Mouse (Mus musculus) frontal cortex, adult 2 months (tissue): Measurements from ENCODE around the gene Ttc17. TPM values are rescaled to one million over a fixed set of nuclear protein-coding genes. Genes with fewer than 3 reads are reported as not detected.

ENCODE experiments used
- DNase-seq, 2 experiments: peaks; one replicate each; pipeline ENCODE4 v3.0.0; 2022; ENCODE audit warnings: low spot score in 1 of 2; ENCODE audit errors: extremely low spot score in 1 of 2
- polyA plus RNA-seq: library from polyadenylated mRNA; depleted of rRNA; stranded (reverse); fragments of >200 nt; gene quantifications from 2 replicates; pipeline ENCODE4 v1.2.3, GENCODE M21; 2012

The Ttc17 gene
- polyA plus RNA-seq, 1 experiment = 25.0 TPM

DNA sequence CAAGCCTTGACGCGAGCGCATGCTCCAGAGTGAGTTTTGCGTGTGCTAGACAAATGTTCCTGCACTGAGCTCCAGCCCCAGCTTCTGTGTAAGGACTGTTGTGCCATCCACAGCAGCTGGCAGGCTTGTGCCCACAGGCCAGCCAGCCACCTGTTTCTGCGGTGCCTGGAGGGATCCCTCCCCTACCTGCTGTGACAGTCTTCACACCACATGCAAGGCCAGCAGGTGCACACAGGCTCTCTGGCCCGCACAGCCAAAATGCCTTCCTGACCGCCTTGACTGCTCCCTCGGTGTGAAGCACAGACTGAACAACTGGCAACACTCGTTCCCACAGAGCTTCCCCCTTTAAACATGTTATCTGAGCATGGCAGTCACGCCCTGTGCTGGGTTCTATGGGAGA is 102.5 kb downstream of the Ttc17 start:
- no peak for DNase-seq

DNA sequence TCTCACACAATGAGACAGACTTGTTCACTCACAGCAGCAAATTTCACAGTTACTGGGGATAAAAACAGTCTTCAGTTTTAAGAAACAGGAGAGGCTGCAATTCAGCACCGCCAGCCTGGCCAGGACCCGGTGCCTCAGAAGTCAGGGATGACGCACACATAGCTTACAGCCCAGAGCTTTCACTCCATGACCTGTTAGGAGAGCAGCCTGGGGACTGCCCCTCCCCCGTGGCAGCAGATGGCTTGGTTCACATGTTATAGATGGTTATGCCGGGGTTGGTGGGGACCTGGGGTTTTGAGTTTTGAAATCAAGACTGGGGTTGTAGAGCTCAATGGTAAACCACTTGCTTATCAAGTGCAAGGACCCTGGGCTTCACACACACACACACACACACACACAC is 104.1 kb downstream of the Ttc17 start:
- DNase-seq = no peak

DNA sequence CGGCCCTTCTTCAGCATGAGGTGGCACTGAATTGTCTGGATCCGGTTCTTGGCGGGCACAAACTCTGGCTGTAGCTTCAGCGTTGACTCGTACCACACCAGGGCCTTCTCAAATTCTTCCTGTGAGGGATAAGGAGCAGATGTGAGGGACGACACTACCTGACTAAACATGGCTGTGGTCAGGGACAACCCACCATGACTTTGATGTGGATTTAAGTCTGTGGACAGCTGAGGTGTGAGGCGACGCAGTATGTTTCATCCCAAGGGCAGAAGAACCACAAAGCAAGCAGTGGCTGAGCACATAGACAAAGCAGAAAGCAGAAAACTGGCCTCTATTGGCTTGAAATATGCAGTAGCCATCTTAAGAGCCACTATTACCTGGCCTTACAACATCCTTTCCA is 104.7 kb downstream of the Ttc17 start:
- no peak for DNase-seq

DNA sequence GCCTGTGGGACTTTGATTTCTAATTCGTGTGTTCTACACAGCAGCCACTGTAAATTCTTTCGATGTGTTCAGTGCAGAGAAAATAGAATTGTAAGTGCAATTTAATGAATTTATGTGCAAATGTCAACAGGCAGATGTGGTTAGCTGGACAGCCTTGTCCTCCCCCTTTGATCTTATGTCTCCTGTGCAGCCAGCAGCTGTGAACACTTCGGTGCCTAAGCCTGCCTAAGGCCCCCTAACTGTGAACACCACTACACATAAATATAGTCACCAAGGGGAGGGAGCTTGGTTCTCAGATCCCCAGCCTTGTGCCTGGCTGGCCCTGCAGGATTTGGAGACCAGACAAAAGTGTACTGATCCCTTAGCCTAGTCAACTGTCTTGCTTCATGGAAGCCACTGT is 109.0 kb downstream of the Ttc17 start:
- DNase-seq = no peak

DNA sequence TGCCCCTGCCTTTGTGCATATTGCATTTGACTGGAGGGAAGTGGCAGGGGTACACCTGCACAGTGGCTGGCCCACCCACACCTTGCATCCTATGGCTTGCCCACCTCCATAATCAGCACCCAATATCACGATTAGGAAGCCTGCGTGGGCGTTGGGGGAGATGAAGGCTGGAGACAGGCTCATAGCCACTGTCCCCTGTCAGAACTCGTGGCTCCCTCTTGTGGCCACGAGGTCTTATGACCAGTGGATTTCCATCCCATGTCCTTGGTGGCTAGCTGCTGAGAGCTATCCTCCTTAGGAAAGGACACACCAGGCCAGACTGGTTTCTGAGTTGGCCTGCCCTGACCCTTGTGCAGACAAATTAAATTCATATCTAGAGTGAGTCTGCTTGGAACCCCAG is 116.0 kb downstream of the Ttc17 start:
- DNase-seq = peak; percentile 34 to 85

DNA sequence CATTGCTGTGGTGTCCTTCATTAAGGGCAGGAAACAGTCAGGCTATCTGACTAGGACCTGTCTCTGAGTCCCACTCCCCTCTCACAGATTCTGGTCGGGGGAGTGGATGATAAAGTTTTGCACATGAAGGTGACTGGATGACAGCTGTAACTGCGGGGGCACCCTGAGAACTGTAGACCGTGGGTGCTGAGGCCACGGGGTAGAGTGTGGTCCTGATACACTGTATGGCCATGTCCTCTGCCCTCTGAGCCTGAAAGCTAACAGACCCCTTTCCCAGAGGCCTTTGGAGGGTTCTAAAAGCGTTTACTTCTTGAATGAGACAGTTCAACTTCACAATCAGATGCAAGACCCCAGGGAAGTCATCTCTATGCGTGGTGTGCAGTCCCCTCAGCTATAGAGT is 116.8 kb downstream of the Ttc17 start:
- no peak for DNase-seq

DNA sequence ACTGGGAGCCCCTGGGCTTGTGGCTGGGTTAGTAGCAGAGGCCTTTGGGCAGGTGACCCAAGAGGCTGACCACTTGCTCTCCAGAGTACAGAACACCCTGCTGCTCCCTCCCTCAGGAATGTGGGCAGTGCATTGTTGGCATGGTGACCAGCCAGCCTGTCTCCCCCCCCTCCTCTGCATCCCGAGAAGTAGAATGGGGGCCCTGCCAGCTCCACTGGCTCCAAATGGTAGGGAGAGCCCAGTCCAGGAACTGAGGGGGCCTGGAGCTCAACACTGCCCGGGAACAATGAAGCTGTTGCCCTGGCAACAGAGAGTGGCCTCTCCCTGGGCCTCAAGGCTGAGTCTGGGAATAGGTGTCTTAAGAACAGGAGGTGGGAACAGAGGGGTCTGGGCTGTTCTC is 117.3 kb downstream of the Ttc17 start:
- DNase-seq = peak in 1 of 2 experiments; percentile 35

DNA sequence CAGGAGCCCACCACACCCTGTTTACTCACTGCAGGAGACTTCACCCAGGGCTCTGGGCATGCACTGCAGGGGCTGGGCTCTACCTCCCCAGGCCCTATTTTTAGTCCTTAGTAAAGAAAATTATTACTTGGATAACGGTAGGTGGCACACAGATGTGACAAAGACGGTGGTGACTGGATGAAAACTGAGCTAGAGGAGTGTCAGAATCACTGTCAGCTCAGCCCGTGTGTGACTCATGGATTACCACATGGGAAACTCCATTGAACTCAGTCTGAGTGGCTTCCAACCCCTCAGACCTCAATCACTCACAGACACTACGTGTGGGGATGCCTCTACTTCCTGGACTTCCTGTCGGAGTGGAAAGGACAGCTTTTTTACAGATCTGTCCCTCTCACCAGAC is 118.4 kb downstream of the Ttc17 start:
- no peak for DNase-seq

DNA sequence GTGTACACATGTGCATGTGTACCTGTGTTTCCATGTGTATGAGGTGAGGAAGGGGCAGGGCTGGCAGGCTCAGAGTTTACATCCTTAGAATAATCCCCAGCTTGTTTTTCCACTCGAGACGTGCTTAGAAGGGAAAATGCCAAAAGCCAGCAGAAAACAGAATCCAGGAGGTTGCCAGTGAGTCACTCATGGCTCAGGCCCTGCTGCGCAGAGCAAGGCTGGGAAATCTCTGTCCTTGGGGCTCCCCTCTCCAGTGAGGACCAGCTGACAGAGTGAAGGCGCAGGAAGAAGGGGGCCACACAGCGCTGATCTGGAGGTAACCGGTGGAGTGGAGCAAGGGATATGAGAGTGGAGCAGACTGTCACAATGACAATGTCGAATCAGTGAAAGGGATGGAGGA is 119.1 kb downstream of the Ttc17 start:
- DNase-seq = no peak

DNA sequence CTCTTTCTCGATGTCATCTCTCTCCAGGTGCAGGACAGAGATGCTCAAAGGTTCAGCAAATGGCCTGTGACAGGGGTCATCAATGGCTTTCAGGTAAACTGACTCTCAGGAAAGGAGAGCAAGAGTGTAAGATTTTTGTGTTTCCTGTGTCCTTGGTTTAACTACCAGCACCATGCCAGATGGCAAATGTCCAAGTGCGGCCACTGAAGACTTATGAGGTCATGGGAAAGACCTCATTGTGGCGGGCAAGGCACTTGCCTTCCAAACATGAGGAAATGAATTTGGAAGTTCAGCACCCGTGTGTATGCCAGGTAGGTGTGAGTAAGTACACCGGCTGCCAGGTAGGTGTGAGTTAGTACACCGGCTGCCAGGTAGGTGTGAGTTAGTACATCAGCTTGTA is 123.0 kb downstream of the Ttc17 start:
- DNase-seq = no peak

DNA sequence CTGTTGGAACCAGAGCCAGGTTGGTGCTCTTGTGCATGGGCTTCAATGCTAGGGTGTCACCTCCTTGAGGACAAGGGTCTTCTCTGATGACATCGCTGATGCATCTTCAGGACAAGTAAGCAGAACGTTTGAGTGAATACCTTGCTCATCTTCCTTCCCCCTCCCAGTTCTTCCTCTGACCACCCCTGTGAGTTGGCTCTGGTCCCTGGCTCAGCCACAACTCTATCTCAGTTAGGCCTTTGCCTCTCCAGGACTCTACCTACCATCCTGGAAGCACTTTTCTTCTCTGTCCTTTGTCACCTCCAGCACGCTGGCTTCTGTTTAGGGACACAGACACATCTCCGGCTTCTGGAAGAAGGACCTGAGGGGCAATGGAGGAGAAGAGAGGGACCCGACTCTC is 126.9 kb downstream of the Ttc17 start:
- DNase-seq = no peak

DNA sequence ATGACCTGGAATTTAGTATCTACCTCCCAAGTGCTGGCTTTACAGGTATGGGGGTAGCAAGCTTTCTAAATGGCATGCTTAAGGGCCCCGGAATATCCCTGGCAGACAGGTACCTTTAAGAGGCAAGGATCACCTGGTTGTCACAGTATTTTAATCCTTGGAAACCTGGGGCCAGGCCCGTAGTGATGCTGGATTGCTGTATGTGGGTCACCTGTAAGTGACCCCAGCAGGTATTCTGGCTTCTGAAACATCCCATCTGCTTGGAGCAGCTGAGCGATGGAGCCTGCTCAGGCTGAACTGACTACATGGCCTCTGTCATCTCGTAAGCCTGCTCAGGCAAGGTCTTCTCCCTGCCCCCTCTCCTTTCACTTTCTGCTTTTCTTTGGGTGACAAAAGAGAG is 130.4 kb downstream of the Ttc17 start:
- no peak for DNase-seq

DNA sequence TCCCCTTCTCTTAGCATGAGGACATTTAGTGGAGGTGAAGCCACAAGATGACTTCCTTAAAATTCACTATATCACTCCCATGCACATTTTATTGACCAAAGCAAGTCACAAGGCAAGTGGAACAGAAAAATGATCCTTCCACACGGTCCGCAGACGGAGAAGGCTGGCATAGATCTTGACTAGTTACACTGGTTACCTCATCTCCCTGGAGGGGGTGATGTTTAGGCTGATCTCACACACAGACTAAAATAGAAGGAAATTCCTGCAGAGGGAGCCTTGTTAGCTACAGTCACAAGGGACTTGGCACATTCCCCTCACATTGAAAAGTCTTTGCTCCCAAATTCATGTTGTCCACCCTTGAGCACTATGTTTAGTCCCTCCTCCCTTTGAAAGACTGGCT is 130.8 kb downstream of the Ttc17 start:
- no peak for DNase-seq

DNA sequence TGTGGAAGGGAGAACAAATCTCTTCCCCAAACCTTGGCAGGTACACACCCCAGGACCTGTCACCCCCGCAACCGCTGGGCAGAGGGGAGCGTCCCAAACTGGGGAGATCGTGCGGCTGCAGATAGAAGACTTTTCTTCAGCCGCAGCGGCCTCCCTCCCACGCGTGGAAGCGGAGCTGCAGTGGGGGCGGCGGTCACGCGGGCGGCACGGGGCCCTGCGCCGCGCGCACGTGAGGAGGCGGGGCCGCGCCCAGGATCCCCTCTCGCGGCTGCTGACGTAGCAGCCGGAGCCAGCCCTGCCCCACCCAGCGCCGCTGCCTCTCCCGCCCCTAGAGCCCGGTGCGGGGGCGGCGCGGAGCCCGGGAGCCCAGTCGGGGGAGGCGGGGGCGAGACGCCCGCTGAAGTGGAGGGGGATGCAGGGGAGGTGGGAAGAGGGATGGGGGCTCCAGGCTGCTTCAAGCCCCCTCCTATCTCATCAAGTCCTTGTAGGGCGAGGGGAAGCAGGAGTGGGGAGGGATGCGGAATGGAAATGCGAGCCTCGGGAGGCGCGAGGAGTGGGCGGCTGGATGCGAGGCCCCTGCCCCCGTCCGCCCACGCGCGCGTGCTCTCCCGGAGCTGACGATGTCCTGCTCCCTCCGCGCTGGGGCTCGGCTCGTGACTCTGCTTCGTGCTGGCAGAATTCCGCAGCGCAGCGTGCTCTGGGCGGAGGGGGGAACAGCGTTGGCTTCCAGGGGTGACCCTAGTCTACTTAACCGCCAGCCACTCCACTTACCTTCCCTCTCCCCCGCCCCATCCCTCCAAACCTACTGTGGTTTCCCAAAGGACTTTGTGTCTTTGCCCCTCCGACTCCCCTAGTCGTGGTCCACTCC is 133.1 kb downstream of the Ttc17 start:
- peak; percentile 63 to 84 for DNase-seq

DNA sequence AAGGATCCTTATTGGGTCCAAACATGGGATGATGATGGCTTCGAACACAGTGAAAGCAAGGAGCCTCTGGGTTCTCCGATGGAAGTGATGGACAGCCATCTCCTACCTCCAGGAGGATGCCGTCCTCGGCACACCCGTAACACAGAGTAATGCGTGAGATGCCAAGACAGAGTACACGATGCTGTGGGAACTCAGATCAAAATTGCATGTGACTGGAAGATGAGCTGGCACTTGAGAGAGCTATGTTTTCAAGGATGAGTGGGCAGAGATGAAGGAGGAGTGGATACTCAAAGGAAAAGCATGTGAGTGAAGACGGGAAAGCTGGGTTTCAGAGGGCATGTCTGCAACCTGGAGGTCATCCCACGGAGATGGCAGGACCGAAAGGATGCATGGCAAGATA is 135.3 kb downstream of the Ttc17 start:
- no peak for DNase-seq

DNA sequence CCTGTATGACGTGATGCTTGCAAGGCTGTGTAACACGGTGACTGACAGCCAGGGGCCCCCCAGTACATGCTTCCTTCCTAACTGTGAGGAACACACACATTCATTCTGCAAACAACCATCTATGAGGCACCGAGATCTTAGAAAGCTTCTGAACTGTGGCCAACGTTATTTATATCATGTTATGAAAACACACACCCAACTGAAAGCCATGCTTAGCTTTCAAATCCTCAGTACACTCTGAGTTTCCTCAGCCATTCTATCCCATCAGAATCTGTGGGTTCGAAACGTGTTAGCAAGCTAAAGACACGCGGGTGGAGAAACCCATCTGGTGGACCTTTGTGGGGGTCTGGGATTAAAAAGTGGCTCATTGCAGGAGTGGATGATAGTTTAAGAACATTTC is 137.7 kb downstream of the Ttc17 start:
- peak in 1 of 2 experiments; percentile 55 for DNase-seq

DNA sequence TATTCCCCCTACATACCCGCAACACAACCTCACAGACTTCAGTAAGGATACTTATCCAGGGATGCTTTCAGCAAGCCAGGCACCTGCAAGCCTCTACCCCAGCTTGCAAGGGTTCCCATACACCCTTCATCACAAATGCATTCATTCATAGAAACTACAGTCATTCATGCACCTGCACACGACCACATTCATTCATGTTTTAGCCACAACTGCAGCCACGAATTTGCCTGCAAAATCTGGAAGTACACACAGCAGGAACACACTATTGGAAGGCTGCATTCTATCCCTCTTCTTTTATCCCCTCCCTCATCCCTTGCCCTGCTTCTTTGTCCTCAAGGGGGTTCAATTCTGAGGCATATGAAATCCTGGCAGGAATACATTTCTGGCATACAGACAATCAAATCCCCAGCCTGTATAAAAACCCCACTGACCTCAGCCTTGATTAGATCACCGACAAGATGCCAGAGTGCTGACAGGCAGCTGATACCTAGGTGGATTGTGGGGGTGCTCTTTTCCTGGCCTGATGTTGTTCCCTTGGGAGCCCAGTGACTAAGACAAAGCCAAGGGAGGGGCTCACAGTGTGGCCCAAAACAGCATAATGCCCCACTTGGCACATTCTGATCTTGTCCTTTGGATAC is 139.2 kb downstream of the Ttc17 start:
- no peak for DNase-seq

DNA sequence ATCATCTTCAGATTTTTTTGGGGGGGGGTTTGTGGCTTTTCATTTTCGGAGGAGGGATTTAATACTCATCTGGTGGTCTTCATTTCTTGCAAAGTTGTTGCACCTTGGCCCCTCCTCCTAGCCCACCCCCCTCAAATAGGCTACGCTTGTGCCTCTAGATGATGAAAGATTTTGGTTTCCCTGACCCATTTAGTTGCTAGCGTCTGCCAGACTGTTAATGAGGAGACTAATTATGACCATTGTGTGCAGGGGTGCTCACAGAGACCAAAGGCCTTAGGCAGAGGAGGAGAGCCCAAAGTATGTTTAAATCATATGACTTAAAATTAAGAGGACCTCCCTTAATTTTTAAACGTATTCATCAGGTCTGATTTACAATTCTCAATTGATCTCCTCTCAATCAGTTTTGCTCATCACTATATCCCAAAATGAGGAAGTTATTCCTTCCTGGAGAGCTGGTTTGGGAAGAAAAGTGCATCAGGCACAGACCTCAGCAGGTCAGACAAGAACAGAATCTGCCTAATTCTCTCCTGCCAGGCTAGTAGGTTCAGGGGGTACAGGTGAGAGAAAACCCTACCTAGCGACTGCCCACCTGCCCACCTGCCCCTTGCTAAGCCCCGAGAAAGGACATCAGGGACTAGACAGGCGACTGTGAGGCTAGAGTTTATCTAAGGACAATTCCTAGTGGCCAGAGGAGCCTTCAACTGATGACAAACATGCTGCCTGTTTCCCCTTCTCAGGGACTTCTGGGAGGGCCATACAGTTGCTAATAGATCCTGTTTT is 139.9 kb downstream of the Ttc17 start:
- DNase-seq = no peak

DNA sequence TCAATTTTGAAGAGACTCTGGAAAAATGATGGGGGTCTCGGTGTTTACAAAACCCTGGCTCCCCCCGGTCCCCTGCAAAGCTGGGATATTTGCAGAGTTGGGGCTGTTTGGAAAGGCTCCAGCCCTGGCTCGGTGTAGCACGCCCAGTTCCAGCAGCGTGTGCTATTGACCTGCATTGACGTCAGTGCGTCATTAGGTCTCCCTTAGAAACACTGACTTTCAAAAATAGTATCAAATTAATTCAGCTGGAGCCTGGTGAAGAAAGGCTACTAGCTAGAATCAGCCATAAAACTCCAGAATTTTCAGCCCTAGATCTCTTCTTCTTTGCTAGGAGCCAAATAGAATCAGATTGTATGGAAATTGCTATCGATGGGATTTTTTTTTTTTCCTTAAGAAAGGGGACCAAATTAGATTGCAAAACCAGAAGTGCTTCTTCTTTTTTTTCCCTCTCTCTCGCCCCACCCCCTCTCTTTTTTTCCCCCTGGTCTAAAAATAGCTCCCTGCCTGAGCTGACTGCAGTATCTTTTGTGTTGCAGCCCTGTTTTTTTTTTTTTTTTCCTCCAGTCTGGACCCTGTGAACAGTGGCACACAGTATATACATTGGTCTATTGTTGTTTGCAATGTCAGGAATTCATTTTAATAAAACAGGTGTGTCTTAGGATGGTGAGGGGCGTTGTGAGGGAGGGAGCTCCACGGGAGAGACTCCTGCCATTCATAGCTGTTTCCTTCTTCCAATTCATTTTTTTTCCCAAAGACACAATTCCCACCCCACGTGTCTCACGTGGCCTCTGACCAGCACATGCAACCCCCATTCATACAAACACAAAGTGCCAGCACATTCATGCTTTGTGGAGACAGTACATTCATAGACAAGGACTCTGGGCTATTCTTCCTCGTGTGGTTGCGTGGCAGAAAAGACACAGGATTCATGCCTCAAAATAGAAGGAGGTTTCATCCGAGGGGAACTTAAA is 141.0 kb downstream of the Ttc17 start:
- peak in 1 of 2 experiments; percentile 73 for DNase-seq

DNA sequence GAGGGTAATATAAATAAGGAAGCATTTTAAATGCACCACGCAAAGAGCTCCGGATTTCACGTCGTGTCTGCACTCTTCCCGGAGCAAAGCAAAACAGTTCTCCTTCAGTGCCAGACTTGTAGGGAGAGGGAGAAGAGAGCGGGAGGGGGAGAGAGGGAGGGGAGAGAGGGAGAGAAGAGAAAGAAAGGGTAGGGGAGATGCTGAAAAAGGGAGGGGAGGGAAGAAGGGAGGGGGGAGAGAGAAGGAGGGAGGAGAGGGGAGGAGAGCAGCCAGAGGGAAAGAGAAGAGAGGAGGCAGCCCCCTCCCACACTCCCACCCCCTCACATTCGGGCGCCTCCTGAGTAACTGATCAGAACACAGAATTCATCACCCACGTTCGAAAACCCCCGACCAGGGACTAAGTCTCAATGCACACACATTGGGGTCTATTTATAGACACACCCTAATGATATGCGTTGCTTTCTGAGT is 141.8 kb downstream of the Ttc17 start:
- DNase-seq = peak in 1 of 2 experiments; percentile 66
